Mouse (Mus musculus) v-Abl transformed pro-B cells (cell line): Measurements from ENCODE around the gene Gm14409.
"Not testable (repeated sequence)": the region's sequence is repeated elsewhere in the genome, so short reads cannot be mapped to it uniquely, and the experiment has no call there.

Source experiments
- in situ Hi-C, 2 experiments: fragments of 400-800 bp; cut with MboI; formaldehyde crosslinking; loops; one replicate each; pipeline ENCODE4 v1.15.1; 2025; ENCODE audit not compliant: unreplicated experiment in 2 of 2

Gm14409 gene

GRCm38 (mm10) chr2:177266936-177267335, at the start of gene Gm14409:
Gene Gm14409, minus strand, starts transcription at chr2:177267036.
- in situ Hi-C loops: not testable (repeated sequence)

GRCm38 (mm10) chr2:177309627-177310026, 42.8 kb upstream of the Gm14409 start:
- in situ Hi-C loops: not testable (repeated sequence)

GRCm38 (mm10) chr2:177304980-177305379, 38.1 kb upstream of the Gm14409 start:
- in situ Hi-C loops: not testable (repeated sequence)

- in situ Hi-C loops: not testable (repeated sequence)
Measured at GRCm38 (mm10) chr2:177283701-177284100, 16.9 kb upstream of the Gm14409 start.

- in situ Hi-C loops: not testable (repeated sequence)
Measured at GRCm38 (mm10) chr2:177277754-177278153, 10.9 kb upstream of the Gm14409 start.

GRCm38 (mm10) chr2:177272237-177272636, 5.4 kb upstream of the Gm14409 start:
- in situ Hi-C loops: not testable (repeated sequence)

GRCm38 (mm10) chr2:177247449-177247848, 19.4 kb downstream of the Gm14409 start:
- in situ Hi-C loops: not testable (repeated sequence)

- in situ Hi-C loops: not testable (repeated sequence)
Measured at GRCm38 (mm10) chr2:177230461-177230860, 36.4 kb downstream of the Gm14409 start.
